Mouse (Mus musculus) heart, postnatal 10 days (tissue): ENCODE data around the gene Prune1. TPM values are rescaled to one million over a fixed set of nuclear protein-coding genes. Genes with fewer than 3 reads are reported as not detected.

Experiments
- DNase-seq, 2 experiments: peaks; one replicate each; pipeline ENCODE4 v3.0.0; 2021
- intact Hi-C: fragments of 180-260 bp; cut with DNase I; formaldehyde crosslinking; loops from one replicate; pipeline ENCODE4 v1.15.1; 2025
- total RNA-seq, 2 experiments: library from RNA; stranded (reverse); gene quantifications; 2 replicates each; pipeline ENCODE4 v1.2.3; 2021

The Prune1 gene
- total RNA-seq, 2 experiments from 2014 or later, result 28.8 to 35.2 TPM

- DNase-seq, result peak; percentile 48 to 59
- intact Hi-C loops, result no loop called here
Measured at GRCm38 (mm10) chr3:95246465-95247231, 35.2 kb downstream of the Prune1 start.

GRCm38 (mm10) chr3:95243086-95243485, 38.8 kb downstream of the Prune1 start:
- DNase-seq, result no peak
- intact Hi-C loops, result no loop called here

- intact Hi-C loops, result no loop called here
- no peak for DNase-seq
Measured at GRCm38 (mm10) chr3:95241498-95241897, 40.4 kb downstream of the Prune1 start, which contains the start of gene Gm128. TSS of gene Gm128 (minus strand) at chr3:95241598.

- intact Hi-C loops, result no loop called here
- DNase-seq, result no peak
Measured at GRCm38 (mm10) chr3:95240900-95241299, 41.0 kb downstream of the Prune1 start.

- no peak for DNase-seq
- intact Hi-C loops, result no loop called here
Measured at GRCm38 (mm10) chr3:95239971-95240370, 41.9 kb downstream of the Prune1 start.

- intact Hi-C loops, result no loop called here
- DNase-seq, result no peak
Measured at GRCm38 (mm10) chr3:95239022-95239421, 42.9 kb downstream of the Prune1 start.

GRCm38 (mm10) chr3:95237541-95238099, 44.3 kb downstream of the Prune1 start:
- no peak for DNase-seq
- intact Hi-C loops, result no loop called here

- intact Hi-C loops, result no loop called here
Measured at GRCm38 (mm10) chr3:95235386-95236301, 46.2 kb downstream of the Prune1 start.

GRCm38 (mm10) chr3:95233303-95233980, 48.4 kb downstream of the Prune1 start:
- DNase-seq, result no peak
- intact Hi-C loops, result no loop called here

More at GRCm38 (mm10) chr3:95235386-95236301, 46.2 kb downstream of the Prune1 start:
- DNase-seq, result no peak

GRCm38 (mm10) chr3:95232771-95233170, 49.1 kb downstream of the Prune1 start:
- intact Hi-C loops, result no loop called here
- no peak for DNase-seq

- intact Hi-C loops, result no loop called here
- DNase-seq, result no peak
Measured at GRCm38 (mm10) chr3:95231298-95232221, 50.3 kb downstream of the Prune1 start, which contains the start of gene Mllt11. TSS of gene Mllt11 (minus strand) at chr3:95232171.

- DNase-seq, result peak; percentile 35 to 42
- intact Hi-C loops, result no loop called here
Measured at GRCm38 (mm10) chr3:95230495-95231297, 51.2 kb downstream of the Prune1 start.

GRCm38 (mm10) chr3:95229781-95230494, 51.9 kb downstream of the Prune1 start:
- intact Hi-C loops, result no loop called here
- peak; percentile 71 to 73 for DNase-seq

GRCm38 (mm10) chr3:95228894-95229780, 52.7 kb downstream of the Prune1 start:
- intact Hi-C loops, result loop anchor here (1.0 kb wide), 1 partner anchor 12 kb away; the partner anchor contains the start of gene Gabpb2
- peak; percentile 48 to 61 for DNase-seq

GRCm38 (mm10) chr3:95228148-95228893, 53.6 kb downstream of the Prune1 start, which contains the start of gene Cdc42se1:
TSS of gene Cdc42se1 (plus strand) at chr3:95228732.
- peak; percentile 87 to 91 for DNase-seq
- intact Hi-C loops, result loop anchor here (1.0 kb wide), 1 partner anchor 11 kb away; the partner anchor contains the start of gene Gabpb2

- intact Hi-C loops, result no loop called here
- no peak for DNase-seq
Measured at GRCm38 (mm10) chr3:95227214-95227613, 54.7 kb downstream of the Prune1 start.
